Mouse (Mus musculus) adrenal gland (tissue): ENCODE measurements at regions not wholly inside any gene's neighbourhood (a gene's known extent, or its start where the extent isn't known, plus 50 kb on each side); places are given as distances from the start of the nearest gene placed in this dataset.

Source experiments
- intact Hi-C: fragments of 180-260 bp; cut with DNase I; formaldehyde crosslinking; loops from one replicate; pipeline ENCODE4 v1.15.1; 2025

- intact Hi-C loops = no loop called here
These were observed 77.9 kb upstream of the Nck2 start for GRCm38 (mm10) chr1:43366433-43366832.

GRCm38 (mm10) chr1:43367151-43367895, 77.1 kb upstream of the Nck2 start:
- intact Hi-C loops = no loop called here

GRCm38 (mm10) chr1:43371863-43372262, 72.5 kb upstream of the Nck2 start:
- intact Hi-C loops = no loop called here

GRCm38 (mm10) chr1:43374946-43375345, 69.4 kb upstream of the Nck2 start:
- intact Hi-C loops = no loop called here

DNA sequence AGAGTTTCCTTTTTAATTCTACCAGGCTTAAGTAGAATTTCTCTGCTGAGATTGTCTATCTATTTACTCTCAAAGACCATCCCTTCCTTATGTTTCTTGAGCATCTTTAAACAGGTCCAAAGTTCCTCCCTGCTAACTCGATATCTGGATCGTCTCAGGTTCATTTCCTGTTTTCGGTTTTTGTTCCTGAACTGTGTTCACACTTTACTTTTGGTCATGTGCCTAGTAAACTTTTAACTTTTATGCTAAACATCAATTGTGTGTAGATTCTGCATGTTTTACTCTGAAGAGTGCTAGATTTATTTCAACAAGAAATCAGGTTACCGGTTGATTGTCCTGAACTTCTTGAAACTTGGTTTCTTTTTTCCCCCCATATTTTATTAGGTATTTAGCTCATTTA, 68.5 kb upstream of the Nck2 start:
- intact Hi-C loops = no loop called here

DNA sequence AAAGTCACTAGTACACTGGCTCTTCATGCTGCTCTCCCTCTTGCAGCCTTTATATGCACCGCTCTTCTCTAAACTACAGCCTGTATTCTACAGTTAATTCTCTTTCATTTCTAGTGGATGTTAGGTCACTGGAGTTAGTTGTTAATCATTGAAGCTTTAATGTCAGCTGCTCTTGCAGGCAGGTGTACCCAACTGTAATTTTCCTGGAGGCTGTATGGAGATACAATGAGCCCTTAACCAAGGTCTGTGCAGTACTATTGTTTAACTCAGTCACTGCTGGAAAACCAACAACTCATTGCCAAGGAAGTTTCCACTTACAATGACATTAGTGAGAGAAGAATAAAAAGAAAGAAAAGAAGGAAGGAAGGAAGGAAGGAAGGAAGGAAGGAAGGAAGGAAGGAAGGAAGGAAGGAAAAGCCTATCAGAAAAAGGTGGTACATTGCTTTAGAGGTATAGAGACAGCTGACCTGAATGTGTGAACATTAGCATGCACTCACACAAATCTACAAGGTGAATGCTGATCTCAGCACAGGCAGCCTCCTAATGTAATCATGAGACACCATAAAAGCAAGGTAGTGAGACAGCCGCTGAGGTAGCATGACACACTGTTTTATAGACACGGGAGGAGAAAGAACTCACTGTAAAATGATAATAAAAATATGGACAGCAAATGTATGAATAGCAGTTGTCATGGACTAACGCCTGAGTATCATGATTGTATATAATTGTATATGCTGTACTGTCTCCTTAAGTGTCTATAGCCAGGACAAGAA, 66.7 kb upstream of the Nck2 start:
- intact Hi-C loops = no loop called here

DNA sequence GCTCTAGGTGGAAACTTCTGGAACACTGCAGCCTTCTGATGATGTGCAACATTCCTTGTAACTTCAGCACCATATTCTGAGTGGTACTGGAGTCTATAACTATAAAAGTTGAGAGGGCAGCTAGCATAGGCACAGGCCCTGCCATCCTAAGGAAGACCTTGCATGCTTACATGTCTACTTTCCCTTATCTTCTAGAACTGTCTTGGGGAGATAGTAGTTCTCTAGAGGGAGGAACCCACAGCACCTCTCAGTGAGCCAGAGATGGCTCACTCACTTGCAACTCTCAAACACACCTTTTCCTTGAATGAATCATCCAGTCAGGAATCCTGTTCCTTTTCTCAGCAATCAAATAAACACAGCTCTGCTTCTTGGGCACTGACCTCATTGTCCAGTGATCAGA, 59.4 kb upstream of the Nck2 start:
- intact Hi-C loops = no loop called here

- intact Hi-C loops = no loop called here
These were observed 50.3 kb upstream of the Nck2 start for GRCm38 (mm10) chr1:43394035-43394434.
